Mouse (Mus musculus): ENCODE data around the gene Recql. TPM values are rescaled to one million over a fixed set of nuclear protein-coding genes. Genes with fewer than 3 reads are reported as not detected.

The Recql gene
- 9.8 TPM for polyA plus RNA-seq (2014; fragmentation: Illumina TruSeq; extraction: RNeasy Lipid Tissue Mini Kit (QIAGEN cat#74804); ENCODE audit: insufficient read depth, low read depth, low replicate concordance)

GRCm38 (mm10) chr6:142387011-142387754, at the start of gene Recql, which contains the start of gene Golt1b:
TSS of gene Recql (minus strand) at chr6:142387087.
TSS of gene Golt1b (plus strand) at chr6:142387221.

GRCm38 (mm10) chr6:142412906-142413491, 26.1 kb upstream of the Recql start, which contains the start of gene Spx:
TSS of gene Spx (plus strand) at chr6:142413441.

GRCm38 (mm10) chr6:142345440-142346038, 41.3 kb downstream of the Recql start, which contains the start of gene Pyroxd1:
TSS of gene Pyroxd1 (plus strand) at chr6:142345654.

GRCm38 (mm10) chr6:142322881-142323280, 64.0 kb downstream of the Recql start, which contains the start of gene Slco1a5:
TSS of gene Slco1a5 (minus strand) at chr6:142322981.

Other genes starting within 250 kb of the Recql start
- gene Slco1a6, start 178.6 kb downstream of the Recql start, polyA plus RNA-seq (2014; fragmentation: Illumina TruSeq; extraction: RNeasy Lipid Tissue Mini Kit (QIAGEN cat#74804); ENCODE audit: insufficient read depth, low read depth, low replicate concordance), result not detected
- not detected for gene Iapp, start 88.7 kb downstream of the Recql start, polyA plus RNA-seq (2014; fragmentation: Illumina TruSeq; extraction: RNeasy Lipid Tissue Mini Kit (QIAGEN cat#74804); ENCODE audit: insufficient read depth, low read depth, low replicate concordance)
- 1.1 TPM for gene Slco1a5, start 64.1 kb downstream of the Recql start, polyA plus RNA-seq (2014; fragmentation: Illumina TruSeq; extraction: RNeasy Lipid Tissue Mini Kit (QIAGEN cat#74804); ENCODE audit: insufficient read depth, low read depth, low replicate concordance)
- gene Pyroxd1, start 41.4 kb downstream of the Recql start, polyA plus RNA-seq (2014; fragmentation: Illumina TruSeq; extraction: RNeasy Lipid Tissue Mini Kit (QIAGEN cat#74804); ENCODE audit: insufficient read depth, low read depth, low replicate concordance), result 5.6 TPM
- gene Golt1b, start 134 bp upstream of the Recql start, polyA plus RNA-seq (2014; fragmentation: Illumina TruSeq; extraction: RNeasy Lipid Tissue Mini Kit (QIAGEN cat#74804); ENCODE audit: insufficient read depth, low read depth, low replicate concordance), result 20.6 TPM
- gene Spx, start 26.4 kb upstream of the Recql start, polyA plus RNA-seq (2014; fragmentation: Illumina TruSeq; extraction: RNeasy Lipid Tissue Mini Kit (QIAGEN cat#74804); ENCODE audit: insufficient read depth, low read depth, low replicate concordance), result 0.65 TPM
- 0.49 TPM for gene Gys2, start 86.0 kb upstream of the Recql start, polyA plus RNA-seq (2014; fragmentation: Illumina TruSeq; extraction: RNeasy Lipid Tissue Mini Kit (QIAGEN cat#74804); ENCODE audit: insufficient read depth, low read depth, low replicate concordance)
- 306 TPM for gene Ldhb, start 120.9 kb upstream of the Recql start, polyA plus RNA-seq (2014; fragmentation: Illumina TruSeq; extraction: RNeasy Lipid Tissue Mini Kit (QIAGEN cat#74804); ENCODE audit: insufficient read depth, low read depth, low replicate concordance)
- 7.5 TPM for gene Kcnj8, start 184.5 kb upstream of the Recql start, polyA plus RNA-seq (2014; fragmentation: Illumina TruSeq; extraction: RNeasy Lipid Tissue Mini Kit (QIAGEN cat#74804); ENCODE audit: insufficient read depth, low read depth, low replicate concordance)

All from lung, adult 10 weeks (tissue).